Mouse (Mus musculus): Measurements from ENCODE around the gene Errfi1.
"Not testable (repeated sequence)": the region's sequence is repeated elsewhere in the genome, so short reads cannot be mapped to it uniquely, and the experiment has no call there.

The Errfi1 gene

DNA sequence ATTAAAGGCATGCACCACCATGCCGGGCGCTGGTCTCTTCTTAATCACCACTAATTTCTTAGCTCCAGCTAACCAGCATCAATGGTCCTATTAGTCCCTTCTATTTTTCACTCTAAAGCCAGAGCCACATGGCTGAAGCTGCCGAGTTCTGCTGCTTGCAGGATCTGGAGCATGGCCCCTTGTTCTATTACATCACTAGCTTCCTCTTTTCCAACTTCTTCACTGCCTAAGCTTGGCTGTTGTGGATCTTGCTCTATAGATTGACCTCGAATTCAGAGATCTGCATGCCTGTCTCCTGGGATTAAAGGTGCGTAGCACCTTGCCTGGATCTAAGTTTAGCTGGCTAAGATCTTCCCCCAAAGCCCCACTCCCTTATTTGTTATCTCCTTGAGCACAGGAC is 28.9 kb downstream of the Errfi1 start:
- no peak for DNase-seq

- no peak for DNase-seq
These were observed 34.2 kb downstream of the Errfi1 start for GRCm38 (mm10) chr4:150887903-150888302.

DNA sequence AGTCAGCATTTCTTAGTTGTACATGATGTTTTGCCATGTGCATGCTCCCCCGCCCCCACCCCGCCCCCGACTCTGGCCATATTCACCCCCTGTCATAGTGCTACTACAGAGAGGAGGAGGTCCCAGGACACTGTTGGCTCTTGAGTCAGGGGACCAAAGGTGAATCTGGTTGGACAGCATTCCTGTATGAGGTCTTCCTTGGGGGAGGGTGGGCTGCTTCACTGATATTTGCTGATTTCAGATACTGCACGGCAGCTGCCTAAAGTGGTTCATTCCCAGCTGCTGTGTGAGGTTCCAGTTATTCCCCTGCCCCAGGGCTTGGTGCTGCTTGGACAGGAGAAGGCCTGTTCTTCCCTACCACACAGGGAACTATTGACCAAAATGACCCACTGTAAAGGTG is 34.8 kb downstream of the Errfi1 start:
- DNase-seq = no peak

DNA sequence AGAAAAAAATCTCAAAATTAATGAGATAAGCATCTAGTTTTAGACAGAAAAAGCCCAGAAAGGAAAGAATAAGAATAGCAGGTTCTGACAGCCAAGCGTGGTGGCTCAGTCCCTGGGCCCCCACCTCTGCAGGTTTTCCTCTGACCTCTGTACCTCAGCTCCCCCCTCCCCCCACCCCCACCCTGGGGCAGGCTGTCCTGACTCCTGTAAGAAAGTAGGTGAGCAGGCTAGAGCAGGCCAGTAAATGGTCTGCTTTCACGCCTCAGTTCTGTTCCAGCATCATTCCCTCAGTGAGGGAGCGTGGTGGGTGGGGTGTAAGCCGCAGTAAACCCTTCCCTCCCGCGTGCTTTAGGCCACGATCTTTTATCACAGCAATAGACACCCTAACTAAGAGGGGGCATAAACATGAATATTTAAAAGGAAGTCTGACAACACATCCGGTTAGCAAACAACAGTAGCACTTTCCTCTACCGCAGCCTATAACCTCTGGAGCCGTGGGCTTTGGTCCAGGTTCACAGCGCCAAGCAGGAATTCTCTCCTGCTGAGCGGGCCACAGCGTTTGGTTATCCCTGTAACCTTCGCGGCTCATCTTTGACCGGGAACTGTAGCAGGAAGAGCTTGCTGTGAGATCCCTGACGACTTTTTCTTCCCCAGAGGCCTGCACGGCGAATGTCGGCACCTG is 35.7 kb downstream of the Errfi1 start:
- DNase-seq = no peak

DNA sequence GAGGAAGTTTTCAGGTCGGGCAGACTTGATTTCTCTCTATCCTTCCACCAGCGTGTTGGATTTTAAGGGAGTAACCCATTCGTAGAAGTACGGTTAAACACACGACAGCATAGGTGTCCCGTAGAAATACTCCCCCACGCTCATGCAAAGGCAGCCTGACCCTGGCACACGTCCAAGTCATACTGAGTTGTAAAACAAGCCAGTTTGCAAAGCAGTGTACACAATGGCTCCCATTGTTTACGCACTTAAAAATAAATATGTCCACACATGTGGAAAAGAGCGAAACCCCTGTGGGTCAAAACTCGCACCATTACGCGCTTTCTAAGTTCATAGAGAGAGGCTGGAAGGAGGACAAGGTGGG is 36.2 kb downstream of the Errfi1 start:
- DNase-seq = peak; percentile 39 to 49

DNA sequence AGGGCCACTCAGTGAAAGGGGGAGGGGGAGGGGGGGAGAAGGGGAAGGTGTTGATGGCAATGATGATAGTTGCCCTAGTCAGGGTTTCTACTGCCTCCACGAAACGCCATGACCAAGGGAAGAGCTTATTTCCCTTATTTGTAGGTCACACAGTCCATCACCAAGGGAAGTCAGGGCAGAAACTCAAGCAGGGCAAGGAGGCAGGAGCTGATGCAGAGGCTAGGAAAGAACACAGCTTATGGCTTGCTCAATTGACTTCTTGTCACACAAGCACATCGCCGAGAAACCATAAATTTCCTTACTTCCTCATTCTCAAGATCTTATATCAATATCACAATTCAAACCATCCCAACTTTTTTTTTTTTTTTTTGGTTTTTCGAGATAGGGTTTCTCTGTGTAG is 37.6 kb downstream of the Errfi1 start:
- no peak for DNase-seq

DNA sequence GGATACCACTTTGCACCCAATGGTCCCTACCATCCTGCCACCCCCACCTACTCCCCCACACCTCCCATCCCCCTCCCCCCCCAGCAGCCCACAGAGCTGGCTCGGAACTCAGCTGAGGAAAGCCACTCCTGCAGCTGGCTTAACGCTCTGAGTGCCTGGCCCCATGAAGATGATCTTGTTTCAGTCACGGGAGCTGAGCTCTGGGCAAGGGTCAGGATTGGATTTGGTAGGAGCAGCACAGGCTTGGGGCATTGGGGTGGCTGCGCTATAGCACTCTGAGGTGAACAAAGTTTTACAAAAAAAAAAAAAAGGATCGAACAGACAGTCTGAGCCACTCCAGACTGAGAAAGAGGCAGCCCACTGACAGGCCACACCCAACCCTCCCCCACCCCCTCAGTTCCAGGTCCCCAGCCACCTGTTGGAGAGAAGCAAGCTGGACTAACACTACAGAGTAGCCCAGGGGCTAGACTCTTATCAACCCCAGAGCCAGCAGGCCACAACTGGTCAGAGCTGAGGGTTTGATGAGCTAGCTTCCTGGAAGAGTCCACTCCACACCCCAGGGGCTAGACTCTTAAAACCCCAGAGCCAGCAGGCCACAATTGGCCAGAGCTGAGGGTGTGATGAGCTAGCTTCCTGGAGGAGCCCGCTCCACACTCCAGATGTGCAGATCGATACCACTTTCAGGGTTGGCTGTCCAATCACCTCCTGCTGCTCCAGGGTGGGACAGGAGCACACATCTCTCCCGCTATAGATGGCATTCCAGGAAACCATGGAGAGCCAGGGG is 41.2 kb downstream of the Errfi1 start:
- no peak for DNase-seq

GRCm38 (mm10) chr4:150896896-150897624 is 43.3 kb downstream of the Errfi1 start:
- DNase-seq = no peak

DNA sequence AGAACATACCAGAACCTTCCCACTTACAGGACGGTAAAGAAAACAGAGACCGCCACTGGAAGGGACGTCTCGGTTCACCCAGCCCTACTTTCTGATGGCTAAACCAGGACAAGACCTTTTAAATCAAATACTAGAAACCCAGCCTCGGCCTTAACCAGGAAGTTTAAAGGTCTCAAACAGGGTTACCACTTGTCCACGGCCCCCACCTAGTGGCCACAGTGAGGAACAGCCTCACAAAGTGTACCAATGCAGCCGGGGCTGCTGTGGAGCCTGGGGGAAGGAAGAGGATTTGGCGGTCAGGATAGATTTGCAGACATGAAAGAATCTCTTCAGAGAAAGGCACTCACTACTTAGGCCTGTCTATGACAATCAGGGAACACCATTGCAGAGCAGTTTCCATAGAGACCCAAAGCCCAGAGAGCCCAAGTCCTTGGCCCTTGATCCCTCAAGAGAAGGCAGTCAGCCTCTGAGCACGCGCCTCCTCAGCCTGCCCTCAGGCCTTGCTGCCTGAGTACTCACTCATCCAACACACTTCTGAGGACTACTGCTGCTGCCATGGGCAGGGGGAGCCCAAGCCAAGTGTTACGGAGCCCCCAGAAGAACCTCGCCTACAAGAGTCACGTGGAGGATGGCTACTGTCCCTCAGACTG is 45.1 kb downstream of the Errfi1 start:
- peak; percentile 66 to 82 for DNase-seq

- no peak for DNase-seq
These were observed 46.8 kb downstream of the Errfi1 start for GRCm38 (mm10) chr4:150900486-150900885.

DNA sequence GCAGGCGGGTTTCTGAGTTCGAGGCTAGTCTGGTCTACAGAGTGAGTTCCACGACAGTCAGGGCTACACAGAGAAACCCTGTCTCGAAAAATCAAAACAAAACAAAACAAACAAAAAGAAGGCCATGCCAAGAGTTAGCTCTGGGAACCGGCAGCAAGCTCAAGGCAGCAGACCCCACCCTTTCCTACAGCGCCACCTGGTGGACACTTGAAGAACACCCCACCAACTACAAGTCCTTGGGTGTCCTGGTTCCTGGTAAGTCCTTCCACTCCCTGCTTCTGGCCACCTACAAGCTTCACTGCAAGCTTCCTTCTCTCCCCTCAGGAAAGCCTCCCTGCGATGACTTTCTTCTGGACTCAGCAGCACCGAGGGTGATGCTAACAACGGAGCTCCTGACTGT is 47.9 kb downstream of the Errfi1 start:
- DNase-seq = peak; percentile 73 to 84

DNA sequence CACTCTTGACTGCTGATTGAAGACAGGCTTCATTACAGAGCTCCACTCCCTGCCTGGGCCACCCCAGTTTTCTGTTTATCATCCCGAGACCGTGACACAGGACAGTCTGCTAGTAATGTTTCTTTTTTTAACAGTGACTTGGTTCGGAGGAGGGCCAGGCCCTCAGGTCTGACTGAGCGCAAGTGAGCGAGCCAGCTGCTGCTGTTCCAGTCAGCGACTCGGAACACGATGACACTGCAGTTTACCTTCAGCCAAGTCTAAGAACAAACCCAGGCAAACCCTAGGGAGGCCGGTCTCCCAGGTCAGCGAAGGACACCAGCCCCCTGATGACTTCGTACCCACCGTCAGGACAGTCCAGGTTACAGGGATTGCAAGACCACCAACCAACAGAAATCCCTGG is 48.3 kb downstream of the Errfi1 start:
- DNase-seq = no peak

GRCm38 (mm10) chr4:150903091-150903742 is 49.5 kb downstream of the Errfi1 start:
- no peak for DNase-seq

- DNase-seq = no peak
These were observed 53.4 kb downstream of the Errfi1 start for GRCm38 (mm10) chr4:150907099-150907498.

DNA sequence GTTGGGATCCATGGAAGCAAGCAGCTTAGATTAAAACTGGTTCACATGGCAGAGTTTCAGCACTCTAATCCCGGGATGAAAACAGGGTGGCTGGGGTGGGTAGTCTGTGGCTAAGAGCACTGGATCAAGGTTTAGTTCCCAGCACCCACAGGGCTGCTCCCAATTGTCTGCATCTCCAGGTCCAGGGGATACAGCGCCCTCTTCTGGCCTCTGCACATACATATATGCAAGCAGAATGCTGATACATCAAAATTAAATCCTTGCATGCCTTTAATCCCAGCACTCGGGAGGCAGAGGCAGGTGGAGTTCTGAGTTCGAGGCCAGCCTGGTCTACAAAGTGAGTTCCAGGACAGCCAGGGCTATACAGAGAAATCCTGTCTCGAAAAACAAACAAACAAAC is 54.8 kb downstream of the Errfi1 start:
- DNase-seq = not testable (repeated sequence)

DNA sequence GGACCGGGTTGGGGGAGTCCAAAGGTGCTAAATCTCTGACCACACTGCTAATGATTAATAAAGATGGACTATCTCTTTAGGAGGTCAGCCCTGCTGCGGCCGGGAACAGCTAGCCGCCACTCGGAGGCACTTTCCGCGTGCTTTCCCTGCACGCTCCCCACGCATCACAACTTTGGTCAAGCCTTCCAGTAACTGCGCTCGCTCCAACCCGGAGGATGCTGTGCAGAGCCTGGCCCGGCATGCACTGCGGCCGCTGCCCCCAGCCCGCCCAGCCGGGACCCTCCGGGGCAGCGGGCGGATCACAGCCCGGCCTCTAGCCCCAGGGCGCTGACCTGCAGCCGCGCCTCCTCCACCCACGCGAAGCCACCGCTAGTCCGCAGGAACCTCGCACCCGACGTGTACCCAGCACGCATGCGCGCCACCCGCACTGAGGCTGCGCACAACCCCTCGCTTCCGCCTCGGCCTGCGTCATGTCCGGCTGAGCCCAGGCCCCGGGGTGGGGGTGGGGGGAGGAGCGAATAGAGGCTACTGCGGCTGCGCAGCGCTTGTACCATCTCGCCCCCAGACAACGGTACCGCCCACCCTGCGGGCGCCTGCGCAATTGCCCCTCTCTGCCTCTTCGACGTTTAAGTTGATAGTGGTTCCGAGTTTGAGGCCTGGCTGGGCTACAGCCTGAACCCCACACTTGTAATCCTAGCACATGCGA is 55.9 kb downstream of the Errfi1 start:
- DNase-seq = peak; percentile 99

- no peak for DNase-seq
These were observed 56.6 kb downstream of the Errfi1 start for GRCm38 (mm10) chr4:150910164-150910951.

- DNase-seq = no peak
These were observed 60.0 kb downstream of the Errfi1 start for GRCm38 (mm10) chr4:150913743-150914142.

GRCm38 (mm10) chr4:150914290-150914733 is 60.6 kb downstream of the Errfi1 start, which contains the start of the genes Park7 and Tnfrsf9:
Park7 (minus strand) TSS chr4:150914437.
Tnfrsf9 (plus strand) TSS chr4:150914562.
- DNase-seq = peak; percentile 98

GRCm38 (mm10) chr4:150915181-150915906 is 61.6 kb downstream of the Errfi1 start:
- no peak for DNase-seq
